Mouse (Mus musculus) gastrocnemius, postnatal 4 days (tissue): ENCODE data around the gene Dlgap4. TPM values are rescaled to one million over a fixed set of nuclear protein-coding genes. Genes with fewer than 3 reads are reported as not detected.
A peak's percentile ranks its signal among the peaks of the same experiment; 100 is the strongest.

Experiments used
- DNase-seq, 2 experiments: peaks; one replicate each; pipeline ENCODE4 v3.0.0; 2021 to 2022; ENCODE audit warnings: low spot score in 2 of 2, mixed read lengths in 2 of 2
- total RNA-seq, 2 experiments: library from RNA; stranded (reverse); gene quantifications; 2 replicates each; pipeline ENCODE4 v1.2.3; 2021

Dlgap4 gene
- total RNA-seq, 2 experiments from 2014 or later, result 81.1 to 93.7 TPM

DNA sequence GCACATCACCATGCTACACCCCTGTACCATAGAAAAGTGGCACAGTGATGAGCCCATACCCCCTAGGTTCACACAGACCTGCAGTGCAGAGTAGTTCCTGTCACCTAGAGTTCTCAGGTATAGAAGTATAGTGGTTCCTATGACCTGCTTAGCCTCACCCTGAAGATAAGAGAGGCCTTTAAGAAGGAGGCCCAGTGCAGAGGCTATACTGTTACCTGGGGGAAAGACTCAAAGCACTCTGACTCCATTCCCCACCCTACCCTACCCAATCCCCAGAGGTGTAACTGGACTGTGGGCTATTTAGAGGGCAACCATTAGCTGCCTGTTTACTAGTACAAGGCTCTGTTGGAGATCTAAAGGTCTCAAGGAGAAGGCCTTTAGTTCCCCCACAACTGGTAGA is 118.1 kb downstream of the Dlgap4 start:
- no peak for DNase-seq

DNA sequence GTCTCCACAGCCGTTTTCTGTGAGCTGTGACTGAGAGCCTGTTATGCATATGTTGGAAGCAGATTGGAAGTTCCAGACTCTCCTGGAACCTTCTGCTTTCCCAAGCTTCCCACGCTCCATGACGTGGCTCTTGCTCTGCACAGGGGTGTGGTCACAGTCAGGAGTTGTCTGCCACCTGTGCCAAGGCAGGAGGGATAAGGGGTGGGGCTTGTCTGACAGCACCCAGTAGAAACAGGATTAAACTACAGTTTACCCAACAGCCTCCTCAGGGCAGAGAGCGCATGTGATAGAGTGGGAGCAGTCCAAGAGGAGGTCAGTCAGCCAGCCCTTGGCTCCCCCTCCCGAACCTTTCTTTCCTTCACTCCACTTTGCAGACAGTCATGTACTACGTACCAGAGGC is 118.6 kb downstream of the Dlgap4 start:
- no peak for DNase-seq

DNA sequence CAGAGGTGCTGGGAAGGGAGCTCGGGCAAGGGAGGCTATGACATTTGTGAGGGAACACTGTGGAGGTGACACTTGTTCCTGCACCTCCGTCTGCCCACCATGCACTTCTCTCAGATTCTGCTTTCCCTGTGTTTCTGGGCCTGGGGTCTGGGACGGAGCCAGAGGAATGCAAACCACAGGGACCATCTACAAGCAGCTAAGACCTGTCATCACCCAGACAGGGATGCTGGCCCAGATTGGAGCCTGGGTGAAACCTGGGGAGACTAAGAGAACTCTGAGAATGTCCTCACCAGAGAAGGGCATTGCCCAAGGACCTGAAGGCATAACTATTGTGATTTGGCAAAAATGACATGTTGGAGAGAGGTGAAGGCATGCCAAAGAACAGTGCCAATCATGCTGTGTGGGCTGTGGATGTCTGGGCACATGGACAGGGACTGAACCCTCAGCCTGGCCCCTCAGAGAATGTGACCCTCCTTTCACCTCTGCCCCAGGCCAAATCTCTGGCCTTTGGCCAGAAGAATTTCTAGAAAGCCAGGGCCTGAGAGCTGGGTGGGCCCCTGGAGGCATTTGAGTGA is 122.3 kb downstream of the Dlgap4 start:
- DNase-seq, result no peak

DNA sequence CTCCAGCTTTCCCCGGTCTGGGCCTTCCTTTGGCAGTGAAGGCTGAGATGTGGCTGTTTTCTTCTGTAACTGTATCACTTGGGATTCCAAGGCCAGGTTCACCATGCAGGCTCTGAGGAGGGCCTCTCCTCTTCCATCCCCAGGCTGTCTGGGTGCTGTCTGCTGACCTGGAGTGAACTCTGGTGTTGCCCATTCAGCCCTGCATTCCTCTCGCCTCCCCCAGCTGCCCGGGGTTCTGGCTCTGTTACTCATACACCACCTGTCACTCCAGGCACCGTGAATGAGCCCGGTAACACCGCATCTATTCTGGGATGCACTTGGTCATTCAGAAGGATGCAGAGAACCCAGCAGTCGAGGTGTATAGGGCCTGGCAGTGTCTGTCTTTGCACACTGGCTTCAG is 123.3 kb downstream of the Dlgap4 start:
- DNase-seq, result no peak

DNA sequence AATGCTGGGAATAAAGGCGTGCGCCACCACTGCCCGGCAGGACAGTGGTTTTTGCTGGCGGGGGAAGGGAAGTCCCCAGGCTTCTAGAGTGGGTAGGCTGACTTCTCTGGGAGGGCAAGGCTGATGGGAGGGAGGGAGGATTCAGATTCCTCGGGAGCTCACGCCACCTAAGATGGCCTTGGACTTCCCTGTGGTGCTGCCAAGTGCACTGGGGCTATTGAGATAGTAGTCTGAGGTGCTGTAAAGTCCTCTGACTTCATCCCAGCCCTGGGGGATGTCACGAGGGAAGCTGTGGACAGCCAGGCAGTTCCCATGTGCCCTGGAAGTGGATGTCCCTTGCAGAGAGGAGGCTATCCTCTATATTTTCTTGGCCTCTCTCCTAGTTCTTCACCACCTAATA is 124.5 kb downstream of the Dlgap4 start:
- no peak for DNase-seq

DNA sequence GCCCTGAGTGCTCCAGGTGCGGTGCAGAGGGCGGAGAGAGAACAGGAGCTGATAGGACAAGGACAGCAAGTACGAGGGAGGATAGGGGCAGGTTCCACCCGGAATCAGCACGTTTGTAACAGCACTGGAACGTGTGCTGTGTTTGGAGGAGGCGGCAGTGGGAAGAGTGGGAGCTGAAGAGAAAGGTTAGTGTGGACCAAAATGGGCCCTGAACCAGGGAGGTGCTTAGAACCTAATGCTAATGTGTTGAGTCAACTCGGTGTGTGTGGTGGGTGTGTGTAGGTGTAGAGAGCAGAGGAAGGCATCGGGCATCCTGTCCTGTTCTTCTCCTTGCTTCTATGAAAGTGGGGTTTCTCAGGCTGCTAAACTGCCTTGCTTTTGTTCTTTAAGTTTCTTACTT is 127.8 kb downstream of the Dlgap4 start:
- no peak for DNase-seq

DNA sequence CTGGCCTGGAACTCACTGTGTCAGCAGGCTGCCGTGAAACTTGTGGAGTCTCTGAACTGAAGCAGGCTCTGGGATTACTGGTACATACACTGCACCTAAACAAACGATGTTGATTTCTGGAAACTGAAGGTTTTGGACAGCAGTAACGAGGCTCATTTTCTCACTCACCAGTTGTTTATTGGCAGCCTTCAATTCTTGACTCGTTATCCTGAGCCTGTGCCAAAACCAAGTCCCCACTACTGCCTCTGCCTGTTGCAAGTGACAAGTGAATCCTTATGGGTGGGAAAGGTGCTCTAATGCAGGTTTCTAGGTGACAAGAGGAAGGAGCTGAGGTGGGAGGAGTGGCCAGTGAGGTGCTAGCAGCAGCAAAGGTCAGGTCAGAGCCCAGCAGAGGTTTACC is 128.5 kb downstream of the Dlgap4 start:
- DNase-seq, result no peak

DNA sequence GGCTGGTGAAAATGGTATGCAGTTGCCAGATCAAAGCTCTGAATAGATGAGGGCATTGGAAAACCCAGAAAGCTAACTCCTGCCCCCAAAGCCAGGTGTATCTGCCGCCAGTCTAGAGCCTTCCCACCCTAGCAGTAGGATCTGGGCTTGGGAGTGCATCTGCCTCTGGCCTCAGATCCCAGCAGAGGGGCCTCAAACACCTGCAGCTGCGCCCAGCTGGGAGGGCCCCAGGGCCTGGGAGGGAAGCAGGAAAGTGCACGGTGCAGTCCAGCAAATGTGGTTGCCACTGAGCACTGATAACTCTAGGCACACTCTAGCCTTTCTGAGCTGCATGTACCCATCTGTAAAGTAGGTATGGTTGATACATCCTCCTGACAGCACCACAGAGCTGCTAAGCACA is 129.7 kb downstream of the Dlgap4 start:
- DNase-seq, result no peak

DNA sequence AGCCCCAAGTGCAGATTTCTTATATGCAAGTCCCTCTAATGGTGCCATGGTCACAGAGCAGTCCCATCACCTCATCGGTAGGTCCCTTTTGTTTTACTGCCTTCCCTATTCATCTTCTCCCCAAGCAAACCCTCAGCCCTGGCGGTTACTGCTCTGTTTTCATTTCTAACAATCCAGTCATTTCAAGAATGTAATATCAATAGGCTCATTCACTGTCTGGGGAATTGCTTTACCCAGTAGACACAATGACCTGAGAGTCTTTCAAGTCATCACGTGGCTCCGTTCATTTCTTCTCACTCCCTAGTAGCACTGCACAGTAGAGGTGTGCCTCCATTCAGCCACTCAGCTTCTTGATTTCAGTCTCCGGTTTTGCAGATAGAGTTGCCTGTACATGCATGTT is 130.9 kb downstream of the Dlgap4 start:
- DNase-seq, result no peak

DNA sequence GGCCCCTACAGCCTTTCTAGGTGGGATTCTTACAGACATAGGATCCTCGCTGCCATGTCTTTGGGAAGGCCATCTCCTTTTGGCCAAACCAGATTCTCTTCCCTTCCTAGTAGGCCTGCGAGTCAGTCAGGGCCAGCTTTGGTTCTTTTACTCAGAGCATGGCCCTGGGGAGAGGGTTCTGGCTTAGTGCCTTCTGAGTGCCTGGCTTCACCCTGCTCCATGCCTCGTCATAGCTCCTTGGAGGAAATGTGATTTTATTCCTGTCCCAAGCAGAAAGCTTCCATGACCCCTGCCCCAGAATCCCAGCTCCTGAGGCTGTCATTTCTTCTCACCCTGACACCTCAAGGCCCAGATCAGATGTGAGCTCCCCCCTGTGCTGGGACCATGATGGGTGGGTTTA is 133.8 kb downstream of the Dlgap4 start:
- no peak for DNase-seq

DNA sequence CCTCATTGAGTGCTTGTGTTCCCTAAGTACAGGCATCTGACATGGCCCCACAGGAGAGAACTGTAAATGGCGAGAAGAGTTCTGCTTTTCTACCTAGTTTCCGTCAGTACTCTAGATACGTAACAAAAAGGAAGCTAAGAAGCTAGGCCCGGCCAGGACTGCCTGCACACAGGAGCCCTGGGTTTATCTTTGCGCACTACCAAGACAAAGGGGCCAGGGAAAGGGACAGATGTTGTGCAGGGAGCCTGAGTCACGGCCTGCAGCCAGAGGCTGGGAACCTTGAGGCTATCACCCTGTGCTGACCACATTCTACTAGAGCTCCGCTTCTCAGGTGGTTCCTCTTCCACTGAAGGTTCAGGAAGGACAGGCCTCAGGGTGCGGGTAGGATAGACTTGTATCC is 136.2 kb downstream of the Dlgap4 start:
- no peak for DNase-seq

DNA sequence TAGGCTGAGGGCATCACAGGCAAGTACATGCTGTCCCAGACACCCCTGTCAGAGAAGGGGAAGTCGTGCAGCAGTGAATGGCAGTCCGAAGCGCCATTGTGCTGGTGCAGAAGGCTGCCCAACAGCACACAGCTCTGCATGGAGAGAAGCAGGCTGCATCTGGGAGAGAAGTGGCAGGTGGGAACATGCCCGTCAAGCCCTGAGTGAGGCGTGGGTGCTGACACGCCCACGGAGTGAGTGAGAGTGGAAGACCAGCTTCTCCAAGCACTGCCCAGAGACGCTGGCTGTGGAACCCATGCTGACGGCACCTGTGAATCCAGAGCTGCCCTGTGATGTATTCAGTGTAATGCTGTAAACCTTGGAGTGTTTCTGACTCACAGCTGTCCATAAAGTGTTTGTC is 143.4 kb downstream of the Dlgap4 start:
- DNase-seq, result no peak

DNA sequence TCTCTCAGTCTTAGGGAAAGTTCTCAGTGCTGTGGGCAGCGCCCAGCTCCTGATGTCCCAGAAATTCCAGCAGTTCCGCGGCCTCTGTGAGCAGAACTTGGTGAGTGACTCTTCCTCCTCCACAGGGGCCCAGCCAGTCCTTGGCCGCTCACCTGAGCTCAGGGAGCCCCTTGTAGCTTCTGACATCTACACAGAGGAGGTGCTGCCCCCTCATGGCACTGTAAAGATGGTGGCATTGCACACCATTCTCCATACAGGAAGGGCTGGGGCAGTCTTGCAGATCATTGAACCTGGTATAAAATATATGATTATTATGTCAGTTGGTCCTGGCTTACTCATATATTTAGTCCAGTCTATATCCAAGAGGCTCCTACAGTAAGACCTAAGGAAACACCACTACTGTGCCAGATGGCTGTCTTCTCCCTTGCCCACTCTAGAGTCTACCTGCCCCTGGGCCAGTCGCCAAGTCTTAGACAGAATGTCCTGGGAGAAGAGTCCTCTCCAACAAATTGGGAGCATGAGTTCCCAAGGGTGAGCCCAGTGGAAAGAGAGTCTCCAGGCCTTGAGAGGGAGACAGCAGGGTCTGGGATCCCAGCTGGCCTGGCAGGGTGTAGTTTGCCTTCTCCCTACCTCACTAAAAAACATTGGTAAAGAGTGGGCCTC is 147.5 kb downstream of the Dlgap4 start:
- DNase-seq, result no peak

DNA sequence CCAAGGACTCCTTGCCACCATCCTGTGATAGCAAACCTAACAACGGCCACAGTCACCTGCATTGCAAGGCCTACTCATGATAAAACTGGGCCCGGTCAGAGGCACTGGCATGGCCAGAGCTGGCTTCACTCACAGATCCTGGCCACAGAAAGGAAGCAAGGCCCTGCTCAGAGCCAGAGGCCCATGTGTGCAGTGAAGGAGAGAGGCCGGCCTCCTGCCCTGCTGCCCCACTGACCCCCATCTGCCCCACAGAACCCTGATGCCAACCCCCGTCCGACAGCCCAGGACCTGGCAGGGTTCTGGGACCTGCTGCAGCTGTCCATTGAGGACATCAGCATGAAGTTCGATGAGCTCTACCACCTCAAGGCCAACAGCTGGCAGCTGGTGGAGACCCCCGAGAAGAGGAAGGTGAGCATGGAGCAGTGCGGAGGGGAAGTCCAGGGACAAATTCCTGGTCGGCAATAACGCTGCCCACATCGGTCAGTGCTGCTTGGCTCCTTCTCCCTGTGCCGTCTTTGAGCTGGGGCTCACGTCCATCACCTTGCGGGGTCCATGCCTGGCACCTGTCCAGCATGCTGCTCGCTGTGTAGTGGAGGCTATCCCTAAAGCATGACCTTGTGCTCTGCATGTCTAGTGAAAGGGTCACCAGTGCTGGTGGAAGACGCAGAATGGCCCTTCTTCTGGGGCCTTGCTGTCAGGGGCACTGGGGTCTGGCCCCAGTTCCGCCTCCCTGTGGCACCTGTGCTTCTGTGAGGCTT is 148.2 kb downstream of the Dlgap4 start:
- DNase-seq, result no peak

DNA sequence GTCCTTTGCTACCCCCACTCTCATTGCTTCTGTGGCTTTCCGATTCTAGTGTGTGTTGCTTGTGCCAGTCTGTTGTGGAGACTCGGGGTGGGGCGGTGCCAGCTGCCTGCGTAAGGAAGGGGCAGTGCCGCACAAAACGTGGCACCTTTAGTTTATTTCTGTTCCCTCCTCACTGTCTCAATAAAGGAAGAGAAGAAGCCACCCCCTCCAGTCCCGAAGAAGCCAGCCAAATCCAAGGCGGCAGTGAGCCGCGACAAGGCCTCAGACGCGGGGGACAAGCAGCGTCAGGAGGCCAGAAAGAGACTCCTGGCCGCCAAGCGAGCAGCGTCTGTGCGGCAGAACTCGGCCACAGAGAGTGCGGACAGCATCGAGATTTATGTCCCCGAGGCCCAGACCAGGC is 149.0 kb downstream of the Dlgap4 start:
- no peak for DNase-seq

DNA sequence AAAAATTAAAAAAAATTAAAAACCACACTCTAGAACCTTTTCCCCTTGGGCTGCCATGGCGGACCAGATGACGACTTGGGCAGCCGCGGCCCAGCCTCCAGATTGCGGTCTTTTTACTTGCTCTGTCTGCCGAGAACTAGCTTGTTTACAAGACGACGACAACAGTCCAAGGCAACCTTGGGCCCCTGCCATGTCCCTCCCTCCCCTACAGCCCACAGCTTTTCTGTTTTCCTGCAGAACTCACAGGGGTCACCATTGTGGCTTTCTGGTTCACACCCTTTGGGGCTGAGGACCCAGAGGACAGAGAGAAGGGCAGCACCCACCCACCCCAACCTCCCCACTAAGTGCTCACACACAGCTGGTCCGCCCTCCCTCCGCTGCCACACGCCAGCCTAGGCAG is 149.6 kb downstream of the Dlgap4 start:
- DNase-seq, result peak in 1 of 2 experiments; percentile 54

DNA sequence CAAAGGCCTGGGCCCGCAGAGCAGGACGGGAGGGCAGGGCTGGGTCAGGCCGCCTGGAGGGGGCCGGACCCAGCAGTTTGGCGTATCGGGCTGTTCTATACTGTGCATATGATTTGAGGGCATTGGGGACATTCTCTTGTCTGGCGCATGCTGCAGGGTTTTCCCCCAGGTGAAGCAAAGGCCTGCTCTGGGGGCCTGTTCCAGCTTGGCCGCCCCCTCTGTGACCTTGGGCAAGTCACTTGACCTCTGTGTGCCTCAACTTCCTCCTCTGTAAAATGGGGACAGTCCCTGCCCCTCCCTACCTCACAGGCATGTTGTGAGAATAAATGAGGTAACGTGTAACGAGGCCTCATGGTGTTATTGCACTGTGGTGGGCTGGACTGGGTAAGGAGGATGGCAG is 150.5 kb downstream of the Dlgap4 start:
- no peak for DNase-seq

DNA sequence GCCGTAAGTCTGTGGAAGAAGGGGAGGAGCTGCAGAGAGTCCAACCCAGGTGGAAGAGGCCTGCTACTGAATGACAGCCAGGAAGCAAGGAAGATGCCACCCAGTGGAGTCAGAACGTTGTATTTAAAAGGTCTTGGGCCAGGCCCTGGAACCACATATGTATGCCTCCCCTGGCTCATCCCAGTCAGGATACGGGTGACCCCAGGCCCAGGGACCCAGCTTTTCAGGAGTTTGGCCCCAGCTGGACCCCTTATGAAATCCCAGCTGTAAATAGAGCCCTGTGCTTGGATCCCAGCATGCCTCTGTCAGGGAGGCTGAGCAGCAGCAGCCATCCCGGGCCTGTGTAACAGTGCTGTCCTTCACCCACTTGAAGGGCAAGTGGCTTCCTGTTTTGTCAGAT is 151.2 kb downstream of the Dlgap4 start:
- no peak for DNase-seq

DNA sequence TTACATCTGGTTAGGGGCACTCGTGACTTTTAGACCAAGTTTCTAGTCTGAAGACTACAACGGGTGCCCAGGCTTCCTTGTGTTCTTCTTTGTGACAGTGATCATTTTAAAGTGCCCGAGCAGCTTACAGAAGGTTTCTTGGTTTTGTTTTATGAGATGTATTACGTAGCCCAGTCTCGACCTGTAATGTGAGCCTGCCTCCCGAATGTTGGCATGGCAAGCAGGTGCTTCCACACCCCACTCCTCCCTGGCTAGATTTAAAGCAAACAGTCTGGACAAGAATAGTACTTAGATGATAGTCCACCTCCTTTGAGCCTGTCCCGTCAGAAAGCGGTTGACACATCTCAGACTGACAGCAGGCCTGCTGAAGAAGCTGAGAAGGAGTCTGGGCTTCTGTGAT is 152.1 kb downstream of the Dlgap4 start:
- no peak for DNase-seq

DNA sequence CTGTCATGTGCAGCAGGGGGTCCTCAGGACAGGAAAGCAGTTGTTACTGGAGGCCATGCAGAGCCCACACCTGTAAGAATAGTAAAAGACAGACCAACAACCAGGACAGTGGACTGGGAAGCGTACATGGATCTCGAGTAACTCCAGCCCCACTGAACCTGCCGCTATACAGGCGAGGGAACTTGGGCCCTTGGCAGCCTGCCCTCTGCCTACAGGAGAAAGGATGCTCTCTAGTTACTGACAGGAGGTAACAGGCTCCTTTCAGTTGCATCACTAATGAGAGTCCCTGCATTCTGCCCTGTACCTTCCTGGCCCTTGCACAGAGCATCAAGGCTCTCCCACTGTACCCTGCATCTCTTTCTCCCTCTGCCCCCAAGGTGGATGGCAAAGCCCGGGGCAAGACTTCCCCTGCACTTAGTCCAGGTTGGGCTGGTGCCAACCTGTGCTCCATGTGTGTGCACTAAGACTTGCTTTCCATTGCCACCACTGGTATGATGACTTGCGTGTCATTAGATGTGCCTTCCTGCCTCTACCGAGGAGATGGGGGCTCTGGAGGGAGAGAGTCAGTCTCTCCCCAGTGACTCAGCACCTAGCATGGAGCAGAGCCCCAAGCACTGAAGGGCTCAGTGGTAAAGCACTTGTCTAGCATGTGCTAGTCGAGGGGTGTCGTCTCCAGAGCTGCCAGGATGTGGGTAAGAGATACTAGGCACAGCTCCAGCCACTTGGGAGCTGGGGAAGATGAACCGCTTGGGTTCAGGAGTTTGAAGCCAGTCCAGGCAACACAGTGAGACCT is 152.9 kb downstream of the Dlgap4 start:
- no peak for DNase-seq

DNA sequence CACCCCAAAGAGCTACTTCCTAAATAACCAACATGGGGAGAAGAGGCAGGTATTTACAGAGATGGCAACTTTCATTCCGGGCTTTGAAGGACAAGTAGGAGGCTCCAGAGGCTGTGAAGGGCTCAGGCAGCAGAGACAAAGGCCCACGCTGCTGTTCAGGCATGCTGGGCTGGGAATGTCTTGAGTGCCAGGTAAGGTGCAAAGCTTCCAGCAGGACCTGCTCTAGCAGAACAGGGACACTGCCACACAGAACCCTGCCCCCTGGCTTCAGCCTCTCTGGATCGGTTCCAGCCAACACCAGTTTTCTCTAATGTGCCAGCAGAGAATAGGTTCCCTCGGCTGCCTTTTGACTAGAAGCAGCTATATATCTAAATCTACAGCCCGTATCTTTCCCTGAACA is 153.6 kb downstream of the Dlgap4 start:
- DNase-seq, result no peak

DNA sequence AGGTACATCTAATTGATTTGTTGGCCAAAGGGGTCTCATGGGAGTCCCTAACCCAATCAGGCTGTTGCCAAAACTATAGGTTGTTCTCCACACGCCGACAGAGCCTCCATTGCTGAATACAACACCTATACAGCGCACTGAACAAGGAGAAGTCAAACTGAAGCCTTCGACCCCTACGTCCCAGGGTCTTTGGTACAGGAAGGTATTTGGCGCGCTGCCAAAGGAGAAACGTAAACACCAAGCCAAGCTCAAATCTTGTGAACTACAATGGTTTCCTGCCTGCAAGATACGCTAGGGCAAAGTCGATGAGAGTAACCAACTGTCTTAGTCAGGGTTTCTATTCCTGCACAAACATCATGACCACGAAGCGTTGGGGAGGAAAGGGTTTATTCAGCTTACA is 155.8 kb downstream of the Dlgap4 start:
- no peak for DNase-seq
